ENCODE assay signal across 8 mouse cellular contexts in the genomic region with DNA sequence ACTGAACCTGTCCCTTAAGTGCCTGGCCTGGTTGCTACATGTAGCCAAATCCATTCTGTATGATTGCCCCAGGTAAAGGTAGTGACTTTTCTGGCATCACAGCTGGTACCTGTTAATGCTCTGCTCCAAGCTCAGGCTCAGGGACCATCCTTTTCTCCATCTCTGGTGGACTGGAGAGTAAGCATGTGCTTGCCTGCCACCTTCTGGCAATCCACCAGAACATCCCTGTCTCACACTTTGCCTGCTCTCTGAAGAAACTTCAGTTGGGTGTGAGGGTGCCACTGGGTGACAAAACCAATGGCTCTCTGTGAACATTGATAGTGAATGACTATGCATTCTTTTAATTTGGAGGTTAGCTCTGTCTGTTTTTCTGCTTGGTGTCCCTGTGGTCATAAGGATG. TPM values are rescaled to one million over a fixed set of nuclear protein-coding genes. Genes with fewer than 3 reads are reported as not detected.
A peak's percentile ranks its signal among the peaks of the same experiment; 100 is the strongest.
DNase-seq lines count a peak whose midpoint lies in the region; ATAC-seq lines count a peak whose summit lies in the region.

No protein-coding gene starts in this region.

- no peak for ATAC-seq in heart, embryonic 11.5 days (replicated peaks; ENCODE audit: insufficient number of reproducible peaks, low FRiP score, low TSS enrichment)
- ATAC-seq in granulocyte monocyte progenitor cell, adult 5-6 weeks (replicated peaks; ENCODE audit: poor library complexity, severe bottlenecking) = peak; percentile 23; the same call in 1 of the 2 replicates
- ATAC-seq in neural tube, embryonic 14.5 days (ENCODE audit: low read depth) = peak; percentile 44; the same call in 1 of the 2 replicates

- peaks cover 49% of the 10 kb centered on the region for H3K36me3 ChIP-seq in heart, embryonic 11.5 days (ENCODE audit: control insufficient read depth, insufficient read depth, low read length)
- peaks cover 56% of the 10 kb centered on the region for H3K36me3 ChIP-seq in neural tube, embryonic 14.5 days (ENCODE audit: control insufficient read depth, insufficient read depth, low read length)

- no peak overlapping the region for H3K4me3 ChIP-seq in heart, embryonic 11.5 days (ENCODE audit: low read depth, low read length)
- no peak overlapping the region for H3K4me3 ChIP-seq in neural tube, embryonic 14.5 days (ENCODE audit: low read depth, low read length)

- no peaks in the 10 kb centered on the region for H3K4me1 ChIP-seq in heart, embryonic 11.5 days (ENCODE audit: control insufficient read depth, insufficient read depth, low read length)
- no peaks in the 10 kb centered on the region for H3K4me1 ChIP-seq in neural tube, embryonic 14.5 days (ENCODE audit: control insufficient read depth, insufficient read depth, low read length)

- H3K9ac ChIP-seq in heart, embryonic 11.5 days (ENCODE audit: low read depth, low read length) = no peak overlapping the region
- H3K9ac ChIP-seq in neural tube, embryonic 14.5 days (replicated peaks; ENCODE audit: low read depth, low read length) = no peak overlapping the region

- no peaks in the 10 kb centered on the region for H3K27me3 ChIP-seq in heart, embryonic 11.5 days (ENCODE audit: control insufficient read depth, insufficient read depth, low read length)
- H3K27me3 ChIP-seq in neural tube, embryonic 14.5 days (ENCODE audit: control insufficient read depth, insufficient read depth, low read length) = no peaks in the 10 kb centered on the region

- H3K27ac ChIP-seq in heart, embryonic 11.5 days (ENCODE audit: low read depth, low read length) = no peak overlapping the region
- no peak overlapping the region for H3K27ac ChIP-seq in neural tube, embryonic 14.5 days (ENCODE audit: low read depth, low read length)

- no peak overlapping the region for H3K4me2 ChIP-seq in heart, embryonic 11.5 days
- no peak overlapping the region for H3K4me2 ChIP-seq in neural tube, embryonic 14.5 days (ENCODE audit: low read depth, low read length)

- intact Hi-C loops in heart, postnatal 10 days (cut with DNase I) = no loop called here

- H3K9me3 ChIP-seq in heart, embryonic 11.5 days (replicated peaks; ENCODE audit: control insufficient read depth, low read length) = no peaks in the 10 kb centered on the region
- H3K9me3 ChIP-seq in neural tube, embryonic 14.5 days (ENCODE audit: control insufficient read depth, low read length) = no peaks in the 10 kb centered on the region

- DNase-seq in heart, postnatal 10 days = peak; percentile 28 to 36
- DNase-seq in urinary bladder, postnatal 14 days (ENCODE audit: low spot score) = peak; percentile 25
- DNase-seq in urinary bladder, postnatal 36 days (ENCODE audit: low spot score in 2 of 2) = no peak
- DNase-seq in yolk sac, embryonic 10.5 days (ENCODE audit: low spot score) = no peak
- DNase-seq in T-cell, adult 2 months (ENCODE audit: low spot score) = no peak

RNA-seq across cellular contexts. Expression of gene Uvssa, which starts 7.2 kb away (rescaled TPM):
- total RNA-seq in heart, postnatal 10 days (2021) = 1 to 10 TPM; 6.0 to 6.6 TPM
- polyA plus RNA-seq in heart, embryonic 11.5 days (2014; fragmentation: Nextera tagmentation; extraction: Ambion mirVana) = 4.0 and 4.2 TPM in 2 replicates
- 7.0 and 9.5 TPM in 2 replicates for total RNA-seq in granulocyte monocyte progenitor cell, adult 5-6 weeks (2014; fragmentation: Nextera tagmentation)
- 5.8 and 6.6 TPM in 2 replicates for total RNA-seq in granulocyte monocyte progenitor cell, adult 5-6 weeks (2017)
- 8.7 and 9.0 TPM in 2 replicates for polyA plus RNA-seq in neural tube, embryonic 14.5 days (2014; fragmentation: Nextera tagmentation; extraction: Ambion mirVana)

RNA-seq across cellular contexts. Expression of gene Maea, which starts 35.8 kb away (rescaled TPM):
- total RNA-seq in heart, postnatal 10 days (2021) = 100 to 1,000 TPM; 125 to 126 TPM
- polyA plus RNA-seq in heart, embryonic 11.5 days (2014; fragmentation: Nextera tagmentation; extraction: Ambion mirVana) = 124 and 132 TPM in 2 replicates
- 46.0 and 68.6 TPM in 2 replicates for total RNA-seq in granulocyte monocyte progenitor cell, adult 5-6 weeks (2014; fragmentation: Nextera tagmentation)
- total RNA-seq in granulocyte monocyte progenitor cell, adult 5-6 weeks (2017) = 204 and 205 TPM in 2 replicates
- 117 and 127 TPM in 2 replicates for polyA plus RNA-seq in neural tube, embryonic 14.5 days (2014; fragmentation: Nextera tagmentation; extraction: Ambion mirVana)

Comparison
In these comparisons a context has a peak if more than half of its experiments do, and no peak if none do; other contexts are left out.
1. DNase-seq: peak in heart, postnatal 10 days (2 of 2) and urinary bladder, postnatal 14 days (single experiment); none in urinary bladder, postnatal 36 days (0 of 2), yolk sac, embryonic 10.5 days (single experiment) and T-cell, adult 2 months (single experiment).